Mouse (Mus musculus): ENCODE measurements around the gene Ube2c.

GRCm38 (mm10) chr2:164746693-164747092 lies 23.0 kb upstream of the Ube2c start:
- TF ChIP-seq CTCF (IDR thresholded peaks at IDR 0.05; ENCODE audit: control insufficient read depth, insufficient read depth, insufficient replicate concordance, low read depth, low read length) = no peak
- TF ChIP-seq POLR2A (IDR thresholded peaks at IDR 0.05; ENCODE audit: control insufficient read depth, low read depth, low read length) = no peak

Data from testis, adult 2 months (tissue).